Mouse (Mus musculus): ENCODE data around the gene Dao.

The Dao gene

DNA sequence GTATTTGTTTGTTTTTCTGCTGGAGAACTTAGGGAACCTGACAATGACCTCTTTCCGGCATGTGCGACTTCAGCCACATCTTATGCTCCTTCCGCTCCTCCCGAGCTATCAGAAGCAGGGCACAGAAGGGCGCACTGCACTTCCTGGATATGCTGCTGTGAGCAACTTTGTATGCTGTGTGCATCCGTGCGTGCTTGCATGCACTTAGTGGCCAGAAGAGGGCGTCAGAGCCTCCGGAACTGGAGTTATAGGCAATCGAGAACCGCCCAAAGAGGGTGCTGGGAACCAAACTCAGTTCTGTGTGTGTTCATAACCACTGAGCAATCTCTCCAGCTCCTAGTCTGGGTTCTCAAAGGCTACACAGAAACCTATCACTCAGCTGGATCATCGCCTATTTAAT, 27.1 kb downstream of the Dao start:
- DNase-seq, result no peak

DNA sequence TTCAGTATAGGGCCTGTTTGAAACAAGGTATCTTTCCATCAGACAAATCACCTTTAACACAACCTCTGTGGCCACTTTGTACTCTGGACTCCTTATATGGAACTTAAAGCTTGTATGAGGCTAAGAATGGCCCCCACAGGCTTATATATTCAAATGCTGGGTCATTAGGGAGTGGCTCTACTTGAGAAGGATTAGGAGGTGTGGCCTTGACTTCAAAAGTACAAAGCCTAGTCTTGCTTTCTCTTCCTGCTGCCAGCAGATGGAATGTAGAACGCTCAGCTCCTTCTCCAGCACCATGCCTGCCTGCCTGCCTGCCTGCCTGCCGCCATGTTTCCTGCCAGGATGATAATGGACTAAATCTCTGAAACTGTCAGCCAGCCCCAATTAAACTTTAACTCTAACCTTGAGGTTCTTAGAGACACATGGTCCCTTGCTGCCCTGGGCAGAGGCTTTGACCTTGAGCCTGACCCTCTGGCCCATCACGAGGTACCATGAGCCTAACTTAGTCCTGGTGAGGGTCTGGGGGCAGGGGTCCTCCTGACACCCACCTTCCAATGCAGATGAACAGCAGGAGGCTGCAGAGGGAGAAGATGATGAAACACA, 28.8 kb downstream of the Dao start:
- DNase-seq, result no peak

GRCm38 (mm10) chr5:114034393-114034792, 30.9 kb downstream of the Dao start:
- DNase-seq, result no peak

DNA sequence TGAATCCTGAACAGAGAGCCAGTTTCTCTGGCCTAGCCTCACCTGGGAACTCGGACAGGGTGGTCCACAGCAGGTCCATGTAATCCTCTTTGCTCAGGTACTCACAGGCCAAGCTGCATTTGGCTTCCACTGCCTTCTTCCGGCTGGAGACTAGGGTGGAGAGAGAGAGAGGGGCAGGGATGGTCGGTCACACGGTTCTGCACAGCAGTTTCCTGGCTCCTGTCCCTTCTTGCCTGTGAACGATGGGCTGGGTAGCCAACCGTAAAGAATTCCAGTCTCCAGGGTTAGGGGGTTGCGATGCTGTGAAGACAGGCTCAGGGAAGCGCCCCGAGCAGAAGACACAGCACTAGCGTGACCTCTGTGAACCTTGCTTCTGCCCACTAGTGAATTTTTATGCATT, 31.6 kb downstream of the Dao start:
- DNase-seq, result no peak

DNA sequence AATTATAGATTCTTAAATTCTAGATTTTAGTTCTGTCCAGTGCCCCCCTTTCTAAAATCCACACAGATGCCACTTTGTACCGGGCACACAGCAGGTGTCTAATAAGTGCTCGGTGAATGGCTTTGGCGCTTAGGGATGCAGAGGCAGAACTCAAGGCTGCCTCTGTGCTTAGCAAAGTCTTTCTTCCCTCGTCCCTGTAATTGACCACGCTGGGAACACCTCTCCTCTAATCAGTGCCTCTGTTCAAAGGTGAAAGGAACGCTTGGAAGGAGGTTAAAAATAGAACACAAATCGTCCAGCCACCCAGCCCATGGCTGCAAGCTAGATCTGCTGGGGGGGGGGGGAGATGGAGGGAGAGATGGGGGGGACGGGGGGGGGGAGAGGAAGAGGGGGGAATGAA, 37.0 kb downstream of the Dao start:
- no peak for DNase-seq

DNA sequence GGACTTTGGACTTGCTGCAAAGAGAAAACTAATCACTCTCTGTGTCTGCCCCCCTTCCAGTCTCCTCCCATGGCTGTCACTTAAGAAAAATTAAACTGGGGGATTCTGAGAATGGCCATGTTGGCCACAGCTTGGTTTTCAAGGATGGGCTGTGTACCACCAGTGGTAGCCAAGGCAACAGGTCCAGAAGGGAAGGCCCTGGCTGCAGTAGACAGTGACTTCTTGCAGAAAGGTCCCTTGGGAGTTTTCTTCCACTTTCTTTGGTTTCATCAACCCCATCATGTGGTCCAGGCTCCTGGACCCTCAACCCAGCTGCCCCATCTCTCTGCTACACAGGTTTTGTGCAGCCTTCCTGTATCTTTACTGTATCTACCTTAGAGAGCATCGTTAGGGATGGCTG, 37.4 kb downstream of the Dao start:
- DNase-seq, result no peak

DNA sequence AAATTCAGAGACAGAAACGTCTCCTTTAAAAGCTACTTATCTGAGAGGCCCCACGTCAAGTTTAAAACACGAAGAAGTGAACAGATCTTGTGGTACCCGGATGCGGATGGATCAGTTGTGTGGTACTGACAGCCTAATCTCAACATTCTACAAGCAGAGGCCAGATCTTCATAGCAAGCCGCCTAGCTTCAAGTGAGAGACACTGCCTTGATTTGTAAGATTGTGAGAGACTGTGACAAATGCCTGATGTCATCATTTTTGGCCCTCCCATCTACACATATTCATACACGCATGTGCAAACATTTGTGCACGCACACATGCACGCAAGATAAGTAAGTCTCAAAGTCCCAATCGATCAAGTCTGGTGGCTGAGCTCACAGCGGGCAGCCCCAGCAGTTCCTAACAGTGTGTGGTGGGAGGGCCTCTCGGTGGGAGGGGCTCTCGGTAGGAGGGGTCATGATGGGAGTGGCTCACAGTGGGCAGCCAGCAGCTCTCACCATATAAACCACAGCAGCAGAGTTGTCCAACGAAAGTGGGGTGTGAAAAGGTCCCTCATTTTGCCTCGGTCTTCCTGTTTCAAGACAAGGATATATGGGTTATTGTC, 37.9 kb downstream of the Dao start:
- no peak for DNase-seq

DNA sequence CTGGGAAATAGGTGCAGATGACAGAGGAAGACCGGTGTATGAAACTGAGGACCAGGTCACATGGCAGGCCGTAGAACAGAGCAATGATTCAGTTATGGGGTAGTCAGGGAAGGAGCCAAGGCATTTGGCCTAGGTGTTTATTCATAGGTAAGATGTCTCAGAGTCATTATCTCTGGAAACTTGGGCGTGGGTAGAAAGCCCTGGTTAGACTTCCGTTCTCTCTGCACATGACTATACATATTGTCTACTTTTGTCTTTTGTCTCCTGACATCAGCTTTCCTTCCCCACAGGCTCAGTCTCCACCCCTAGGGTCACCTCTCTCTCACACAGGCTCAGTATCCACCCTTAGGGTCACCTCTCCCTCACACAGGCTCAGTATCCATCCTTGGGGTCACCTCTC, 40.3 kb downstream of the Dao start:
- no peak for DNase-seq

DNA sequence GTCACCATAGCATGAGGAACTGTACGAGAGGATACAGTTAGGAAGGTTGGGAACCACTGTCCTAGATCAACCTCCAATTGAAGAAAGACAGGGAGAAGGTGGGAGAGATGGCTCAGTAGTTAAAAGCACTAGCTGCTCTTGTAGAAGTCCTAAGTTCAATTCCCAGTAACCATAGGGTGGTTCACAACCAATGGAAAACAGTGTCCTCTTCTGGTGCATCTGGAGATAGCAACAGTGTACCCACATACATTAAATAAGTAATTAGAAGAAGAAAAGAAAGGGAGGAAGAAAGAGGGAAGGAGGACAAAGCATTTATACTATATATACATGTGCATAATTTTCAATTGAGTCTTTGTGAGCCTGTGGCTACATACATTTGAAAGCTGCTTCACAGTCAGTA, 41.6 kb downstream of the Dao start:
- no peak for DNase-seq

- DNase-seq, result no peak
These were observed 42.6 kb downstream of the Dao start for GRCm38 (mm10) chr5:114046151-114046550.

GRCm38 (mm10) chr5:114046604-114047003, 43.1 kb downstream of the Dao start:
- no peak for DNase-seq

GRCm38 (mm10) chr5:114047182-114047581, 43.7 kb downstream of the Dao start:
- no peak for DNase-seq

GRCm38 (mm10) chr5:114048731-114049308, 45.3 kb downstream of the Dao start:
- no peak for DNase-seq

DNA sequence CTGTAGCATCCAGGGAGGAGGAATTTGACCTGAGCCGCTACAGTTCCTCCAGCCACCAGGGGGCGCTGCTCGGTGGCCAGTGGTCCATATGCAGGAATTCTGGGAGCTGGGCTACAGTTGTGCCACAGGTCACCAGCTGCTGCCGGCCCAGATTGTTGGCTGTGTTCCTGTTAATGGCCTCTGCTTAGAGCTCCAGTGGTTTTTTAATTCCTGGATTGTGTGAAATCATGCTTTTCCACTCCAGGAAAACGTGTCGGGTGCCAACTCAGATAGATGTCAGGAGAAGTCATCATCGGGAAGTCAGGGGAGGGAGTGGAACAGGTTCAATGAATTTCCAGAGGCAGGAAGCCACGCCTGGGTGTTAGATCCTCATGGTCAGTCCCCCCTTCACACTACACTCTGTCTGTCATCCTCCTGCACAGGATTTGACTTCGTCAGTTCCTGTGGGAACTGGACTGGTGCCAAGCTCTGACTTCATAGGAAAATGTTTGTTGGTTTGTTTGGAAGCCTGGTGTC, 48.8 kb downstream of the Dao start:
- DNase-seq, result peak; percentile 99

DNA sequence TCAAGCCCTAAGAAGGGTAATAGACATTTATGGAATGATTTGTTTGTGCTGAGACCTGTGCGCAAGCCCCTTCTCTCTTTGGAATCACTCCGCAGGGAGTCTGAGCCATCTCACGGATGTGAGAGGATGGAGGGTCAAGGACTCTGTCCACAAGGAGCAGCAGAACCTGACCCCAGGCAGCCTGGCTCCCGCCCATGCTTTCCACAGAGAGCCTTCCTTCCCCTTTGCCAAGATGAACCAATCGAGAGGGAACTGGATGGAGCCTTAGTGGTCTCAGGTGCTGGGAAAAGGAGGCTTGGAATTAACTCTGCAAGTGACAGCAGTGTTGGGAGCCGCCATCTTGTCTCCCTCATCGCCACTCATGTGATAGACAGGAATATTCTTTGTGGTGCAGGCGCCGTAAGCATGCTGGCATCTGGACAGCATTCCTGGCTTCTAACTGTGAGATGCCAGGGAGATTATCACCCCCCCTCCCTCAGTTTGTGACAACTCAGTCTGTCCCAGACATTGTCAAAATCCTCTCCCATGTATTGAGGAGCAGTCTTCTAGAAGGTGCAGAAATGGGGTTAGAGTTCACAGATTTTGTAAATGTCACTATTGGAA, 53.7 kb downstream of the Dao start:
- no peak for DNase-seq

DNA sequence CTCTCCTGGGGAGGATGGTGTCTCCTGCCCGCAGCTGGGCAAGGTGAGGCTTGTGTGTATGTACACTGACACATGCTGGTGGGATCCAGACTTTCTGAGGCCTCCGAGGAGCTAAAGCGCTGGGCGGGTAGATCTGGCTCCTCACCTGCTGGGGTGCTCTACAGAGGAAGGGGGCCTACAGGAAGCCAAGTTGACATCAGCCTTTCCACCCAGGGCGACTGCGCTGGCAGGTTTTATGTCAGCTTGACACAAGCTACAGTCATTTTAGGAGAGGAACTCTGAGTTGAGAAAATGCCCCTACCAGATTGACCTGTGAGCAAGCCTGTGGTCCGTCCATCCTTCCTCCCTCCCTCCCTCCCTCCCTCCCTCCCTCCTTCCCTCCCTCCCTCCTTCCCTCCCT, 58.2 kb downstream of the Dao start:
- DNase-seq, result no peak

- no peak for DNase-seq
These were observed 60.5 kb downstream of the Dao start for GRCm38 (mm10) chr5:114063958-114064357.

GRCm38 (mm10) chr5:114065161-114065560, 61.7 kb downstream of the Dao start, which contains the start of gene Usp30:
Gene Usp30 (plus strand): TSS chr5:114065461.
- DNase-seq, result no peak

- DNase-seq, result no peak
These were observed 63.1 kb downstream of the Dao start for GRCm38 (mm10) chr5:114066601-114067000.

- no peak for DNase-seq
These were observed 64.0 kb downstream of the Dao start for GRCm38 (mm10) chr5:114067543-114067942.

DNA sequence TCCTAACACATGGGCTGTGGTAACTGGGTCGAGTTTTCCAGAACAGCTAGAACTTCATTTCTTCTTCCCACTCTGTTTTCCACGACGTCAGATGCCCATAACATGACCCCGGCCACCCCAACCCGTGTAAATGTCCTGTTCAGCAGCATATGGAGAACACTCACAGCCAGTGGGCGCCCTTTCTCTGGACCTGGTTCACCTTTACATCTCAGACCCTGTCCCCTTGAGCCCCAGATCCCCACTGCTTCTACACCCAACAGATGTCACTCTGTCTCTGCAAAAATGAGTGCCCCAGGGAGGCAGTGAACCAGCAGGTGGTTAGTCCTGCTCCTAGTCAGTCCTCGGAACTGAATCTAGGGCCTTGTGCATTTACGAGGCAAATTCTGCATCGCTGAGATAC, 64.5 kb downstream of the Dao start:
- no peak for DNase-seq

DNA sequence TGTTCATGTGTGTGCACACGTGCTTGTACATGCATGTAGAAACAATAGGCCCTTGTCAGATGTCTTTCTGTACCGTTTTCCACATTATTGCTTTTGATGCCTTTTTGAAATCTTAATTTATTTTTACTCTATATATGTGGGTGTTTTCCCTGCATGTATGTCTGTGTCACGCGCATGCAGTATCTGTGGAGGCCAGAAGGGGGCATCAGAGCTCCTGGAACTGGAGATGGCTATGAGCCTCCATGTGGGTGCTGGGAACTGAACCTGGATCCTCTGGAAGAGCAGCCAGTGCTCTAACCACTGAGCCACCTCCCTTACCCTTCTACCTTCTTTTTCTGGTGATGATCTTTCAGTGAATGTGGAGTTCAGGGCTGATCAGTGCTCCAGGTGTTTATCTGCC, 67.4 kb downstream of the Dao start:
- no peak for DNase-seq

DNA sequence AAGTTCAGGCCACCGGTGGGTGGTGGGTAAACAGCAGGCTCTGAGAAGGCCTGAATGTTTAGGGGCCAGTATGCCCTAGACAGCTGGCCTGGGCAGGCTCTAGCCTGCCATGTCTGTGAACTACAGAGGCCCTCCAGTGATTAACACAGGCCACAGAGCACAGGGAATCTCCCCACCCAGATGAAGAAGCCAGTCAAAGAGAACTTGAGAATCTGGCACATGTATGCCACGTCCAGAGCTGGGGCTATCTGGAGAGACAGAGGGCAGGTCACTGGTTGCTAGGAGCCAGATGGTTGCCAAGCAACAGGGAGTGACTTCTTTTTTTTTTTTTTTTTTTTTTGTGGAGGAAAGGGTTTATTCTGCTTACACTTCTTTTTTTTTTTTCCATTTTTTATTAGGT, 68.8 kb downstream of the Dao start:
- DNase-seq, result no peak
